Mouse (Mus musculus) heart, postnatal 36 days (tissue): ENCODE results near the gene F830045P16Rik. TPM values are rescaled to one million over a fixed set of nuclear protein-coding genes. Genes with fewer than 3 reads are reported as not detected.

ENCODE experiments used
- DNase-seq, 2 experiments: peaks; one replicate each; pipeline ENCODE4 v3.0.0; 2021 to 2022
- intact Hi-C: fragments of 180-260 bp; cut with DNase I; formaldehyde crosslinking; loops from one replicate; pipeline ENCODE4 v1.15.1; 2025
- total RNA-seq, 2 experiments: library from RNA; stranded (reverse); gene quantifications; 2 replicates each; pipeline ENCODE4 v1.2.3; 2021

The F830045P16Rik gene
- total RNA-seq: under 1 TPM; 0.14 to 0.19 TPM

GRCm38 (mm10) chr2:129536377-129536776 lies at the start of gene F830045P16Rik:
TSS of gene F830045P16Rik (minus strand) at chr2:129536602.
- no peak for DNase-seq
- intact Hi-C loops: loop anchor here (5.0 kb wide), 1 partner anchor 56 kb away; the partner anchor contains the start of gene Sirpa

GRCm38 (mm10) chr2:129585904-129586514 lies 49.6 kb upstream of the F830045P16Rik start:
- no peak for DNase-seq
- intact Hi-C loops: no loop called here

- no peak for DNase-seq
- intact Hi-C loops: no loop called here
Measured at GRCm38 (mm10) chr2:129584905-129585304, 48.5 kb upstream of the F830045P16Rik start.

- no peak for DNase-seq
- intact Hi-C loops: no loop called here
Measured at GRCm38 (mm10) chr2:129582261-129582660, 45.9 kb upstream of the F830045P16Rik start.

- no peak for DNase-seq
- intact Hi-C loops: no loop called here
Measured at GRCm38 (mm10) chr2:129581826-129582225, 45.4 kb upstream of the F830045P16Rik start.

- no peak for DNase-seq
- intact Hi-C loops: no loop called here
Measured at GRCm38 (mm10) chr2:129580656-129581055, 44.3 kb upstream of the F830045P16Rik start.

GRCm38 (mm10) chr2:129576611-129577447 lies 40.4 kb upstream of the F830045P16Rik start:
- intact Hi-C loops: no loop called here
- DNase-seq: no peak

- DNase-seq: no peak
Measured at GRCm38 (mm10) chr2:129575113-129575512, 38.7 kb upstream of the F830045P16Rik start.

GRCm38 (mm10) chr2:129574395-129575046 lies 38.1 kb upstream of the F830045P16Rik start:
- intact Hi-C loops: no loop called here
- DNase-seq: no peak

More at GRCm38 (mm10) chr2:129575113-129575512, 38.7 kb upstream of the F830045P16Rik start:
- intact Hi-C loops: no loop called here

GRCm38 (mm10) chr2:129573701-129574273 lies 37.4 kb upstream of the F830045P16Rik start:
- no peak for DNase-seq
- intact Hi-C loops: no loop called here

GRCm38 (mm10) chr2:129569556-129569955 lies 33.2 kb upstream of the F830045P16Rik start:
- no peak for DNase-seq
- intact Hi-C loops: no loop called here

GRCm38 (mm10) chr2:129569120-129569519 lies 32.7 kb upstream of the F830045P16Rik start:
- DNase-seq: no peak
- intact Hi-C loops: no loop called here

GRCm38 (mm10) chr2:129563944-129564709 lies 27.7 kb upstream of the F830045P16Rik start:
- no peak for DNase-seq
- intact Hi-C loops: no loop called here

- intact Hi-C loops: no loop called here
- DNase-seq: no peak
Measured at GRCm38 (mm10) chr2:129561796-129562195, 25.4 kb upstream of the F830045P16Rik start.

GRCm38 (mm10) chr2:129558875-129559219 lies 22.4 kb upstream of the F830045P16Rik start:
- no peak for DNase-seq
- intact Hi-C loops: no loop called here

GRCm38 (mm10) chr2:129558008-129558874 lies 21.8 kb upstream of the F830045P16Rik start:
- peak; percentile 26 to 56 for DNase-seq
- intact Hi-C loops: no loop called here

- intact Hi-C loops: no loop called here
- no peak for DNase-seq
Measured at GRCm38 (mm10) chr2:129556081-129556480, 19.7 kb upstream of the F830045P16Rik start.

GRCm38 (mm10) chr2:129550781-129551180 lies 14.4 kb upstream of the F830045P16Rik start:
- no peak for DNase-seq
- intact Hi-C loops: no loop called here

GRCm38 (mm10) chr2:129549537-129550135 lies 13.2 kb upstream of the F830045P16Rik start:
- intact Hi-C loops: no loop called here
- no peak for DNase-seq
